Mouse (Mus musculus): ENCODE data around the gene Olfr1061. TPM values are rescaled to one million over a fixed set of nuclear protein-coding genes. Genes with fewer than 3 reads are reported as not detected.
"Not testable (repeated sequence)": the region's sequence is repeated elsewhere in the genome, so short reads cannot be mapped to it uniquely, and the experiment has no call there.

Gene Olfr1061
- total RNA-seq (2021), result not detected
- long read RNA-seq, experiment 1, result 0 reads
- long read RNA-seq, experiment 2, result 0 reads

GRCm38 (mm10) chr2:86413950-86414349 is at the start of gene Olfr1061:
Gene Olfr1061, minus strand, starts transcription at chr2:86414050.
- DNase-seq (ENCODE audit: low spot score in 2 of 2), result no peak

GRCm38 (mm10) chr2:86460434-86460833 is 46.6 kb upstream of the Olfr1061 start:
- DNase-seq (ENCODE audit: low spot score in 2 of 2), result no peak

- DNase-seq (ENCODE audit: low spot score in 2 of 2), result no peak
Measured at GRCm38 (mm10) chr2:86456169-86456568, 42.3 kb upstream of the Olfr1061 start, which contains the start of gene Olfr1066. Gene Olfr1066, minus strand, starts transcription at chr2:86456269.

- not testable (repeated sequence) for DNase-seq (ENCODE audit: low spot score in 2 of 2)
Measured at GRCm38 (mm10) chr2:86450491-86450890, 36.6 kb upstream of the Olfr1061 start, which contains the start of gene Olfr1065. Gene Olfr1065, minus strand, starts transcription at chr2:86450591.

GRCm38 (mm10) chr2:86442101-86442500 is 28.3 kb upstream of the Olfr1061 start:
- DNase-seq (ENCODE audit: low spot score in 2 of 2), result not testable (repeated sequence)

- not testable (repeated sequence) for DNase-seq (ENCODE audit: low spot score in 2 of 2)
Measured at GRCm38 (mm10) chr2:86428511-86428910, 14.7 kb upstream of the Olfr1061 start.

GRCm38 (mm10) chr2:86426649-86427048 is 12.8 kb upstream of the Olfr1061 start, which contains the start of gene Olfr1062:
Gene Olfr1062, minus strand, starts transcription at chr2:86426749.
- not testable (repeated sequence) for DNase-seq (ENCODE audit: low spot score in 2 of 2)

- no peak for DNase-seq (ENCODE audit: low spot score in 2 of 2)
Measured at GRCm38 (mm10) chr2:86395114-86395513, 18.7 kb downstream of the Olfr1061 start.

GRCm38 (mm10) chr2:86388461-86388860 is 25.4 kb downstream of the Olfr1061 start, which contains the start of gene Olfr1058:
Gene Olfr1058, minus strand, starts transcription at chr2:86388561.
- DNase-seq (ENCODE audit: low spot score in 2 of 2), result not testable (repeated sequence)

GRCm38 (mm10) chr2:86378293-86378692 is 35.6 kb downstream of the Olfr1061 start, which contains the start of gene Olfr1057:
Gene Olfr1057, minus strand, starts transcription at chr2:86378393.
- DNase-seq (ENCODE audit: low spot score in 2 of 2), result no peak

GRCm38 (mm10) chr2:86366342-86366741 is 47.5 kb downstream of the Olfr1061 start:
- not testable (repeated sequence) for DNase-seq (ENCODE audit: low spot score in 2 of 2)

Other genes with a start within 250 kb of the Olfr1061 start
- gene Olfr1043, start 246.5 kb downstream of the Olfr1061 start, total RNA-seq (2021), result not detected
- gene Olfr1044, start 236.2 kb downstream of the Olfr1061 start, total RNA-seq (2021), result not detected
- not detected for gene Olfr52, start 228.4 kb downstream of the Olfr1061 start, total RNA-seq (2021)
- gene Olfr1045, start 211.0 kb downstream of the Olfr1061 start, total RNA-seq (2021), result not detected
- not detected for gene Olfr1046, start 194.7 kb downstream of the Olfr1061 start, total RNA-seq (2021)
- gene Olfr1047, start 182.6 kb downstream of the Olfr1061 start, total RNA-seq (2021), result not detected
- not detected for gene Olfr1048, start 173.8 kb downstream of the Olfr1061 start, total RNA-seq (2021)
- not detected for gene Olfr1049, start 155.7 kb downstream of the Olfr1061 start, total RNA-seq (2021)
- gene Olfr1051, start 135.0 kb downstream of the Olfr1061 start, total RNA-seq (2021), result not detected
- not detected for gene Olfr1052, start 121.6 kb downstream of the Olfr1061 start, total RNA-seq (2021)
- gene Olfr1053, start 98.8 kb downstream of the Olfr1061 start, total RNA-seq (2021), result not detected
- gene Olfr1054, start 78.6 kb downstream of the Olfr1061 start, total RNA-seq (2021), result not detected
- not detected for gene Olfr1055, start 63.8 kb downstream of the Olfr1061 start, total RNA-seq (2021)
- gene Olfr1056, start 51.6 kb downstream of the Olfr1061 start, total RNA-seq (2021), result not detected
- gene Olfr1057, start 35.7 kb downstream of the Olfr1061 start, total RNA-seq (2021), result not detected
- gene Olfr1058, start 25.5 kb downstream of the Olfr1061 start, total RNA-seq (2021), result not detected
- gene Olfr1062, start 12.7 kb upstream of the Olfr1061 start, total RNA-seq (2021), result not detected
- gene Olfr1065, start 36.5 kb upstream of the Olfr1061 start, total RNA-seq (2021), result not detected
- not detected for gene Olfr1066, start 42.2 kb upstream of the Olfr1061 start, total RNA-seq (2021)
- gene Olfr228, start 73.3 kb upstream of the Olfr1061 start, total RNA-seq (2021), result not detected
- gene Olfr1076, start 94.4 kb upstream of the Olfr1061 start, total RNA-seq (2021), result not detected
- gene Olfr1079, start 128.4 kb upstream of the Olfr1061 start, total RNA-seq (2021), result not detected
- gene Olfr1080, start 144.2 kb upstream of the Olfr1061 start, total RNA-seq (2021), result not detected
- not detected for gene Olfr1082, start 184.9 kb upstream of the Olfr1061 start, total RNA-seq (2021)
- not detected for gene Olfr1084, start 225.7 kb upstream of the Olfr1061 start, total RNA-seq (2021)
- not detected for gene Olfr1085, start 248.0 kb upstream of the Olfr1061 start, total RNA-seq (2021)

Data from layer of hippocampus, postnatal 14 days (tissue).